In genomic region chr8:3492901-3493844, GRCm38 (mm10) we compare ENCODE assay signal across 8 mouse cellular contexts. TPM values are rescaled to one million over a fixed set of nuclear protein-coding genes. Genes with fewer than 3 reads are reported as not detected.
DNase-seq lines count a peak whose midpoint lies in the region; TF ChIP-seq lines count a peak whose summit lies in the region.

Zfp358 (plus strand) TSS chr8:3493138.

- no peaks in the 10 kb centered on the region for H3K9me3 ChIP-seq in MEL (replicated peaks; ENCODE audit: insufficient read depth, low read length)
- peaks cover 26% of the 10 kb centered on the region for H3K9me3 ChIP-seq in hindbrain, embryonic 10.5 days

- TF ChIP-seq CTCF in MEL (IDR thresholded peaks at IDR 0.05 in 2 of 3, conservative IDR thresholded peaks at IDR 0.05 in 1 of 3; ENCODE audit: control insufficient read depth in 1 of 3, insufficient read depth in 1 of 3, low read depth in 2 of 3, low read length in 3 of 3, poor library complexity in 1 of 3, severe bottlenecking in 1 of 3) = no peak
- TF ChIP-seq CTCF in cerebellum, adult 2 months (IDR thresholded peaks at IDR 0.05; ENCODE audit: borderline replicate concordance, insufficient read depth, low read depth, low read length) = no peak

- TF ChIP-seq RAD21 in MEL (IDR thresholded peaks at IDR 0.05; ENCODE audit: low read depth, low read length) = no peak

- H3K79me2 ChIP-seq in MEL (ENCODE audit: control insufficient read depth, insufficient read depth, low read length, poor library complexity) = peaks cover 2% of the 10 kb centered on the region; the same call in 1 of the 2 replicates

- H3K4me1 ChIP-seq in MEL (ENCODE audit: control insufficient read depth in 1 of 2, insufficient read depth in 2 of 2, low read length in 2 of 2) = peaks cover 0 to 11% of the 10 kb centered on the region in 2 experiments; a peak in 2 of 4 replicates
- peaks cover 4% of the 10 kb centered on the region for H3K4me1 ChIP-seq in cerebellum, adult 2 months (ENCODE audit: control insufficient read depth, insufficient read depth, low read length)
- peaks cover 21% of the 10 kb centered on the region for H3K4me1 ChIP-seq in hindbrain, embryonic 10.5 days (replicated peaks)

- no peak within 1 kb of the TSS for H3K27ac ChIP-seq in MEL (ENCODE audit: control insufficient read depth, low read depth, low read length)
- H3K27ac ChIP-seq in cerebellum, adult 2 months (ENCODE audit: insufficient read depth, low read length) = peak within 1 kb of the TSS; percentile 84
- peak within 1 kb of the TSS; percentile 99 for H3K27ac ChIP-seq in hindbrain, embryonic 10.5 days

- H3K36me3 ChIP-seq in MEL (ENCODE audit: control insufficient read depth in 1 of 2, insufficient read depth in 2 of 2, low read length in 2 of 2) = peaks cover 0 to 11% of the 10 kb centered on the region in 2 experiments; a peak in 2 of 4 replicates
- H3K36me3 ChIP-seq in hindbrain, embryonic 10.5 days = peaks cover 40% of the 10 kb centered on the region

- peak; percentile 46 to 55; a peak in 3 of 4 replicates for TF ChIP-seq POLR2A in MEL (IDR thresholded peaks at IDR 0.05; ENCODE audit: control insufficient read depth in 1 of 2, insufficient read depth in 1 of 2, low read depth in 1 of 2, low read length in 2 of 2, poor library complexity in 1 of 2)
- TF ChIP-seq POLR2A in cerebellum, adult 2 months (IDR thresholded peaks at IDR 0.05; ENCODE audit: borderline replicate concordance, insufficient read depth, low read length) = peak; percentile 55; the same call in 1 of the 2 replicates

- whole genome bisulfite sequencing in cerebellum, adult 2 months = 1% methylated on average over 50 of the region's 64 CpGs
- under 1% methylated on average over 64 of the region's 64 CpGs for WGBS in hindbrain, embryonic 10.5 days

- peak within 1 kb of the TSS; percentile 80 for H3K9ac ChIP-seq in MEL (ENCODE audit: control insufficient read depth, low read depth, low read length, poor library complexity, severe bottlenecking)

- H3K27me3 ChIP-seq in MEL (ENCODE audit: control insufficient read depth in 1 of 2, insufficient read depth in 2 of 2, low read length in 2 of 2) = peaks cover 0 to 2% of the 10 kb centered on the region in 2 experiments; a peak in 3 of 4 replicates
- H3K27me3 ChIP-seq in cerebellum, adult 2 months (ENCODE audit: control insufficient read depth, insufficient read depth, low read length) = no peaks in the 10 kb centered on the region
- no peaks in the 10 kb centered on the region for H3K27me3 ChIP-seq in hindbrain, embryonic 10.5 days (ENCODE audit: insufficient read depth, poor library complexity, severe bottlenecking)

- no peak for TF ChIP-seq EP300 in MEL (IDR thresholded peaks at IDR 0.05; ENCODE audit: low read depth in 1 of 2, low read length in 2 of 2)

- peak; percentile 58 for DNase-seq in MEL (ENCODE audit: low read depth, low spot score)
- DNase-seq in cerebellum, adult 2 months = peak; percentile 80 to 81
- peak in 1 of 2 experiments; percentile 59 for DNase-seq in frontal cortex, adult 2 months (ENCODE audit: extremely low spot score in 1 of 2, low spot score in 1 of 2)
- peak; percentile 90 for DNase-seq in hindbrain, embryonic 10.5 days (ENCODE audit: low spot score)
- peak; percentile 75 to 82 for DNase-seq in layer of hippocampus, postnatal 10 days (ENCODE audit: low spot score in 2 of 2)
- DNase-seq in lung, postnatal 14 days = peak; percentile 82
- peak; percentile 79 for DNase-seq in ovary, postnatal 36 days (ENCODE audit: low spot score)
- DNase-seq in thymus, postnatal 14 days = peak; percentile 82

- peak within 1 kb of the TSS; percentile 89 to 100 for H3K4me3 ChIP-seq in MEL (ENCODE audit: control insufficient read depth in 1 of 2, insufficient read depth in 1 of 2, low read depth in 2 of 2, low read length in 2 of 2)
- H3K4me3 ChIP-seq in cerebellum, adult 2 months (replicated peaks; ENCODE audit: insufficient read depth, low read depth, low read length) = peak within 1 kb of the TSS; percentile 97
- peak within 1 kb of the TSS; percentile 89 for H3K4me3 ChIP-seq in hindbrain, embryonic 10.5 days

TF ChIP-seq in MEL, 35 proteins besides CTCF, POLR2A, EP300 and RAD21:
- TF ChIP-seq ZC3H11A (IDR thresholded peaks at IDR 0.05; ENCODE audit: low read depth, low read length) (no peak), USF1 (IDR thresholded peaks at IDR 0.05; ENCODE audit: low read depth, low read length) (no peak), TCF12 (IDR thresholded peaks at IDR 0.05; ENCODE audit: low read depth, low read length) (no peak), HCFC1 (IDR thresholded peaks at IDR 0.05; ENCODE audit: low read depth, low read length) (peak; percentile 85), TAL1 (IDR thresholded peaks at IDR 0.05; ENCODE audit: low read length) (no peak), NELFE (IDR thresholded peaks at IDR 0.05; ENCODE audit: low read depth, low read length) (peak; percentile 20; the same call in 1 of the 2 replicates), BHLHE40 (IDR thresholded peaks at IDR 0.05; ENCODE audit: borderline replicate concordance, low read depth, low read length) (no peak), CHD1 (IDR thresholded peaks at IDR 0.05; ENCODE audit: low read depth, low read length) (no peak), MEF2A (IDR thresholded peaks at IDR 0.05; ENCODE audit: extremely low read depth, insufficient replicate concordance, low read depth, low read length, poor library complexity, severe bottlenecking) (no peak), GATA1 (IDR thresholded peaks at IDR 0.05; ENCODE audit: low read depth, low read length) (no peak), MAX (IDR thresholded peaks at IDR 0.05; ENCODE audit: low read length) (no peak), MAZ (IDR thresholded peaks at IDR 0.05; ENCODE audit: low read depth, low read length) (peak; percentile 50; the same call in 1 of the 2 replicates)
TF ChIP-seq in MEL: peak in this region for 3.

RNA-seq across cellular contexts. Expression of gene Zfp358, which starts in this region (rescaled TPM):
- 5.0 and 5.2 TPM in 2 replicates for total RNA-seq in MEL (2012; rRNA removed)
- polyA plus RNA-seq in MEL (2012; ENCODE audit: insufficient read depth in 1 of 2, insufficient read length in 2 of 2, low read depth in 1 of 2, low replicate concordance in 2 of 2, missing spikeins in 1 of 2) = 10 to 100 TPM in 1 of 2 experiments, not detected in 1; 12.0 TPM
- 47.2 and 49.6 TPM in 2 replicates for polyA plus RNA-seq in cerebellum, adult 2 months (2012; rRNA removed)
- 48.5 and 50.2 TPM in 2 replicates for polyA plus RNA-seq in frontal cortex, adult 2 months (2012; rRNA removed)
- polyA plus RNA-seq in hindbrain, embryonic 10.5 days (2016; fragmentation: Nextera tagmentation; extraction: Ambion mirVana) = 74.1 and 98.1 TPM in 2 replicates
- total RNA-seq in layer of hippocampus, postnatal 10 days (2021) = 10 to 100 TPM; 27.7 to 29.0 TPM
